Mouse (Mus musculus): ENCODE measurements around the gene Erfe.
A peak's percentile ranks its signal among the peaks of the same experiment; 100 is the strongest.

Erfe gene

GRCm38 (mm10) chr1:91366215-91367108, at the start of gene Erfe:
Gene Erfe (plus strand): TSS chr1:91366430.
- DNase-seq: peak; percentile 84

DNA sequence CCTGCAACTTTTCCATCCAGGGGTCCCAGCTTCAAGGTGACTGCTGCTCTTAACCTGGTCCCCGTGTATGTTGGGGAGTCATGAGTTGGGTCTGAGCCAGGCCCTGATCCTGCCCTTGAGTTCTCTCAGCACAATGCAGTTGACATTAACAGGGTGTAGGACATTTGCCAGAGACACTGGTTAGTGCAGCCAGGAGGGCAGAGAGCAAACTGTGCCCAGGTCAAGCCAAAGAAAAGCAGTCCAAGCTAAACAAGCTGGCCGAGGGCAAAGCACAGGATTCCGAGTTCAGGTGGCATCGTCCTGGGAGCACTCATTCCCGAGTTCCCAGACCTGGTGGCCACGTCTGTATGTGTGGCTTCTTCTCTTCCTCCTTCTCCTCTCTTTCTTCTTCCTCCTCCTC, 48.6 kb upstream of the Erfe start:
- no peak for DNase-seq

DNA sequence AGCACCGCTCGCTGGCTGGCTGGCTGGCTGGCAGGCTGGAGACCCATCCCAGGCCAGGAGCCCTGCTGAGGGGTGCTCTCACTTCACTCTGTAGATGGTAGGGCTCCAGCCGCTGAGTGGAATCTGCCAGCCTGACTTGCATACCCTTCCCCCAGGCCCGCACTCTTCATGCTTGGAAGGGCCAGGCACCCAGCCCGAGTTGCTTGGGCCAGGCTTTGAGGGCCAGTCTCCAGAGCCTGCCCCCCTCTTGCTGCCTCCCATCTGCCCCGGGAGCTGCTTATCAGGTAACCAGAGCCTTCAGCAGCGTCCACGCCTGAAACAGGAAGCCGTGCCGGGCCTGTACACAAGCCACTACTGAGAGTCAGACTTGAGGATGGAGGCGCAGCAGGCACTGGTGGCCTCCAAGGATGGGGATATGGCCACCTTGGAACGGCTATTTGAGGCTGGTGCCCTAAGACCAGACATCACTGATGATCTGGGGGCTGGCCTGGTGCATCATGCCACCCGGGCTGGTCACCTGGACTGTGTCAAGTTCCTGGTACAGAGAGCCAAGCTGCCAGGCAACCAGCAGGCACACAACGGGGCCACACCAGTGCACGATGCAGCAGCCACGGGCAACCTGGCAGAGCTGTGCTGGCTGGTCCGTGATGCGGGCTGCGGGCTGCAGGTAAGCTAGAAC, 44.3 kb upstream of the Erfe start, which contains the start of gene Espnl:
Gene Espnl (plus strand): TSS at position 316 of the 679 bp plus-strand sequence.
- DNase-seq: no peak

GRCm38 (mm10) chr1:91324646-91325045, 41.6 kb upstream of the Erfe start:
- DNase-seq: no peak

- no peak for DNase-seq
Observed at GRCm38 (mm10) chr1:91325488-91326042, 40.7 kb upstream of the Erfe start.

DNA sequence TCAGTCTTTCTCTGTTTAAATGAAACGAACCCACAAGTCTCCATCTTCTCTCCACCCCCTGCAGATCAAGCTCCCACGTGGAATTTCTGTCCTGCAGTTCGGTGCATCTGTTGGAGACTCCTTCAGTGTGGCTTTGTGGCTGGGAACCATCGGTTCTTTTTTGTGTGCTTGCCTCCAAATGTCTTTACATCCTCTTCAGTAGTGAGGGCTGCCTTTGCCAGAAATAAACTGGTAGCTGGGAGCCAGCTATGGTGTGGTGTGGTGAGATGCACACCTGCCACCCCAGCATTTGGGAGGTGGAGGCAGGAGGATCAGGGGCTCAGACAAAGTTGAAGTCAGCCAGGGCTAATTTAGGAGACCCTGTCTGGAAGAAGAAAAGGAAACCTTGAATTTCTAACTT, 34.1 kb upstream of the Erfe start:
- DNase-seq: no peak

DNA sequence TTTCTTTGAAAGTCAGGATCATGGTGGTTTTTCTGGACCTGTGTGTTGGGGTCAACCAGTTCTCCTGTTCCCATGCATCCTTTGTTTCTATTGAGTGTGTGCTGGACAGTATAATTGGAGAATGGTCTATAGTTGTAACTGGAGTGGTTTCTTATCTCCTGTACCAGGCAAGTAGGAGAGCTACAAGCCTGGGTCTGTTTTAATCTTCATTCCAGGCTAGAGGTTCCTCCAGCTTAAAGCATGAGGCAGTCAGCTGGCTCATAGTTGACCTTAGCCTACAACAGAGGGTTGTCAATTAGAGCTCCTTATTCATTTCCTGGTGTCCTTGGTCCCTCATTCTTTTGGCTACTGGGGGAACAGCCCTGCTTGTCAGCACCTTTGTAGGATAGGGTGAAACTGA, 32.6 kb upstream of the Erfe start:
- DNase-seq: no peak

DNA sequence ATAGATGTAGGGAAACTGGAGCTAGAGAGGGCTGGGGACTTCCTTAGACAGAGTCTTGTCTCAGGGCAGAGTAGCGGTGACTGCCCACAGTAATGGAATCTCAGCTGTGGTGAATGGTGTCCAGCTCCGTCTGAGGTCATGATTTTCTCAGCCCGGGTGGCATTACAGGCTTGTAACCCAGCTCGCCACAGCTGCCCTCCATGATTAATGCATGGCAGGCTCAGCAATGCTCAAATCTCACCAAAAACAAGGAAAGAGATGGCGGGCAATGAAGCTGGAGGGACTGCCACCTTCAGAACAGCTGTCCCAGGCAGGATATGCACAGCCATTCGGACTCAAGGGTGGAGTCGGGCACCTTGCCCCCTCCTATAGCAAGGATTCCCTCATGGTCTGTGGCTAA, 28.9 kb upstream of the Erfe start:
- DNase-seq: no peak

- DNase-seq: no peak
Observed at GRCm38 (mm10) chr1:91344001-91344400, 22.2 kb upstream of the Erfe start.

DNA sequence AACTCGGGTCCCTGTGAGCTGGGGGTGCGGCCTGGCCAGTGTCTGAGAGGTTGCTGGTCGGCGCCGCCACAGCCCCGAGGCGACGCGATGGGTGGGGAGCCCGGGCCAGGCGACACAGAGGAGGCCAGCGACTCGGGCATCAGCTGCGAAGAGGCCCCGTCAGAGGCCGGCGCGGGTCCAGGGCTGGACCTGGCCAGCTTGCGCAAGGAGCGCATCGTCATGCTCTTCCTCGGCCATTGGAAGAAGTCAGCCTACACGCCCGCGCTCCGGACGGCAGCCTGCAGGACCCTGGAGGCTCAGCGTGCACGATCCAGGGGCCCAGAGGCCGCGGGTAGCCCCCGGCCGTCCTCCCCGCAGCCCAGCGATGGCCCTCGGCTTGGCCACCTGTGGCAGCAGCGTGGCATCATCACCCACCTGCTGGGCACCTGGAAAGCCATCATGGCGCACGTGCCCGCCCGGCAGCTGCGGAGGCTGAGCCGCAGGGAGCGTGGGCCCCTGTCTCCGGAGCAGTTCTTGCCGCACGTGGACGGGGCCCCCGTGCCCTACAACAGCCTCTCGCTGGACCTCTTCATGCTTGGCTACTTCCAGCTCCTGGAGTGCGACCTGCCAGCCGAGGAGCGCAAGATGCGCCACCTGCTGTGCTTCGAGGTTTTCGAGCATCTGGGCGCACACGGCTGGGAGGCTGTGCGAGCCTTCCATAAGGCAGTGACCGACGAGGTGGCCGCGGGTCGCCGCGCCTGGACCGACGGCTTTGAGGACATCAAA, 21.1 kb upstream of the Erfe start:
- no peak for DNase-seq

DNA sequence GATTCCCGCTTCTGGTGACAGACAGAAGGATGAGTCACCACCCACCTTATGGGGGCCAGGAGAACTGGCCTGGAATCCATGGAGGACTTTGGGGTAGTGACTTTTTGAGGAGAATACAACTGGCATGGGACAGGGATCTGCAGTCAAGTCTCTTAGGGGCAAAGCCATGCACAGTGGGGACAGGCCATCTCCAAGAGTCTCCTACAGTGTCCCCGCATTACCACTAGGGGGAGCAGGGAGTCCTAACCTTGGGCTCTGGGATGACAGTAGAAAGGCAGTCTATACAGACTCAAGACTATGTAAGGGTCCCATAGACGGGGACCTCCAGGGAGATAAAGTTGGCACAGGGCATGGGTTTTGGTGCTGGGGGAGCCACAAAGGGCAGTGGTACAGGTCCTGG, 19.3 kb upstream of the Erfe start:
- DNase-seq: peak; percentile 73

DNA sequence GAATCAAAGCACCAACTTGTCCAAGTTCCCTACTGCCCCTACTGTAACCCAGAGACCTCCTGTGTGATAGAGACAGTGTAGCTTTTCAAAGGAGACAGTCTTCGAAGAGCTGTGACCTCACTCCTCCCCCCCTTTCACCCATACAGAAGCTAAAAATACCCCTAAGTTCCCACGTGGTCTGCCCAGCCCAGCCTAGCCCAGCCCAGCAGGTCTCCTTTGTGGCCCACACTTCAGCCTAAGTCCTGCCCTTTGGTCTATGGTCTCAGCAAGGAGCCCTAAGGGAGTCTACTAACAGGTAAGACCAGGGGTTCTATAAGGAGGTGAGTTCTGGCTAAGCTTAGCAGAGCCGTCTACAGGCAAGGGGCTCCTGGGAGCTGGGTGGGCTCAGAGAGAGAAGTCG, 15.4 kb upstream of the Erfe start, which contains the start of gene Klhl30:
Gene Klhl30 (plus strand): TSS at position 176 of the 400 bp plus-strand sequence.
- DNase-seq: no peak

GRCm38 (mm10) chr1:91351249-91351648, 15.0 kb upstream of the Erfe start:
- no peak for DNase-seq

DNA sequence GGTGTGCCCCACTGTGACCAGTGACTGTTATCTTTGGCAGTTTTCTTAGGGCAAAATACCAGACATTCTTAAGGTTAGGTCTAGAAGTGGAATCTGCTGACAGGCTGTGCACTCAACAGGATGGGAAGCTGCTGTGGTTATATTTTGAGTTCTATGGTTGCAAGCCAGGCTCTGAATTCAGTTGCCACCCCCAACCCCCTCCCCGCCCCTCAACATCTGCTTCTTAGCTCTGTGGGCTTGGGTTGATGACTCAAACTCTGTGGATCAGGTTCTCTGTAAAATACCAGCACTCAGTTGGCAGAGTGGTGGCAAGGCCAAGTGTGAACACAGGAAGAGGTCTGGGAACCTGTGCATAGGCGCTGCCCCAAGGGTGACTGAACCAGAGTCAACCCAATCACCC, 14.0 kb upstream of the Erfe start:
- no peak for DNase-seq

DNA sequence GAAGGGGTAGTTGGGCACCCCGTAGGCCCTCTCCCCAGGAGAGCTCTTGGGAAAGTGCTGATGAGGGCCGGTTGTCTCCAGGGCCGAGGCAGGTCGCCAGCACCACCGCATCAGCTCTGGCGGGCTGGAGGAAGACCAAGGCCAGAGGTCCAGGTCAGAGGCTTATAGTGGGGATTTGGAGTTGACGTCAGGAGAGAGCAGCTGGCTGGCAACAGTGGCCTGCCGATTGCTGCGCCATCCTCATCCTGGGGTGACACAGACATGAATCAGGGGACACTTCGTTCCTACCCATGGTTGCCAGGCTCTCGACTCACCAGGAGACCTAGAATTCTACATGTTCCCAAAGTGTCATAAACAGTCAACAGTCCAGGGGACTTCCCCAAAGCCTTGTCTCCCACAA, 10.1 kb upstream of the Erfe start:
- no peak for DNase-seq

- DNase-seq: no peak
Observed at GRCm38 (mm10) chr1:91362113-91362512, 4.1 kb upstream of the Erfe start.

DNA sequence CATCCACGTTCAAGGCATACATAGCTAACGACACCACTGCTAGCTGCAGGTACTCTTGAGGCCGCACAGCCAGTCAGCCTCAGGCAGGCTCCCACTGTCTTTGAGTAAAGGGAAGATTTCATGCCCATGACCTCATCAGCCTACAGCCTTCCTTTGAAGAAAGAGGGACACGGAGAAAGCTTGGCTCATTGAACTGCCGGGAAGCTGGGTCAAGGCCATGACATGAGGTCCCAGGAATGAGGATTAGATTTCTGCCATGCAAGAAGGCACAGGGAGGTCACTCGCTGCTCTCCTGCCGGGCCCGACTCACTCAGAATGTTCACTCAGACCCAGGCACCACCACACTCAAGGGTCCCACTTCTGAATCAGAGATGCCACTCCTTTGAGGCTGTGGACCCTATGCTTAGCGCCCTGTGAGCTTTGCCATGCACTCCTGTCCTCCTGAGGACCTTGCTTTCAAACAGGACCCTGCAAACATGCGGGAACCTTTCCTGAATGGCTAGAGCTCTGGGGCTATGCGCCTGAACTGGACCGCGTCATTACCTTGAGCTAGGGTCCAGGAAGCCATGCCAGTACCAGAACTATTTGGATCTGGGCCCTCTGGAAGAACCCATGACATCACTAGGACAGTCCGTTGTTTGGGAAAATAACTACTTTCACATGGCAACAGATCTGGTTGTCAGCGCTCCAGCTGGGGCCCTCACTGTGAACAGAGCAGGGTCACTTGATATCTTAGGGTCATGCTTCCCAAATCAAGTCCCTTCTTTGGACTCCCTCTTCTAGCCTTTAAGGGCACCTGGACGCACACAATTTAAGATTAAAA, 1.2 kb upstream of the Erfe start:
- DNase-seq: no peak

DNA sequence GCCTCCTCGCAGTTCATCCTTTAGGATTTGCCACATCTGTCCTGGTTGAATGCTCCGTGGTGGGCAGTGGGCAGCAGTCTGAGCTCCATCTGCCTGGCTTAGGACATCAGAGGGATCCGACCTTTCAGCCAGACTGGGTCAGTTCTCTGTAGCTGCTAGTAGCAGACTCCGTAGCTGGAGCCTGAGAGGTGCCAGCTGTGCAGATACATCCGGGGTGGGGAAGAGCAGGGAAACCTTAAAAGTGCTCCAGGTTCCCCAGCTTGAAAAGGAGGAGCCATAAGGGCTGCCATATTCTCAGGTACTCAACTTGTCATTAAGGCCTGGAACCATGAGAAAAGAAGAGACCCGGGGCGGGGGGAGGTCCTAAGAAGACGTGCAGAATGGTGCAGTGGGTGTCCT, 415 bp upstream of the Erfe start:
- DNase-seq: no peak

GRCm38 (mm10) chr1:91367295-91367694, 1.1 kb downstream of the Erfe start:
- DNase-seq: no peak

DNA sequence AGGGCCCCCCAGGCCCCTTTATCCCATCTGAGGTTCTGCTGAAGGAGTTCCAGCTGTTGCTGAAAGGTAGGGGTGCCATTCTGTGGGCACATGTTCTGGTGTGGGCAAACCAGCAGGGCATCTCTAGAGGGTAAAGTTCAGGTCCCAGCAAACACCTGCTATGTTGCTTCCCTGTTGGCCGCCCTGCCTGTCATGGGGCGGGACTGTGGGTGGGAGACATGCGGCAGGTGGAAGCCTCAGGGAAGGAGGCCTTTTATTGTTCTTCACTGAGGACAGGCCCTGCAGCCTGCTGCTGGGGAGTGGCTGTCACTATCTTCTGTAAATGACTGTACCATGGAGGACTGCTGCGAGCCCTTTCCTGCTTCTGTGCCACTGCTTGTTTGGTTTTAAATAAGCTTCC, 3.2 kb downstream of the Erfe start:
- DNase-seq: no peak

GRCm38 (mm10) chr1:91370055-91370454, 3.8 kb downstream of the Erfe start:
- no peak for DNase-seq

- DNase-seq: no peak
Observed at GRCm38 (mm10) chr1:91373414-91373835, 7.2 kb downstream of the Erfe start.

All from thymus, postnatal 14 days (tissue).